Mouse (Mus musculus): Measurements from ENCODE around the gene Rbm11. TPM values are rescaled to one million over a fixed set of nuclear protein-coding genes. Genes with fewer than 3 reads are reported as not detected.
A peak's percentile ranks its signal among the peaks of the same experiment; 100 is the strongest.

Gene Rbm11
- total RNA-seq (2021) = 1 to 10 TPM; 4.4 to 6.5 TPM

- DNase-seq (ENCODE audit: low spot score in 2 of 2) = peak; percentile 80 to 83
- intact Hi-C loops (cut with DNase I) = no loop called here
Observed at GRCm38 (mm10) chr16:75592671-75593500, at the start of gene Rbm11. TSS of gene Rbm11 (plus strand) at chr16:75592844.

- intact Hi-C loops (cut with DNase I) = no loop called here
- DNase-seq (ENCODE audit: low spot score in 2 of 2) = no peak
Observed at GRCm38 (mm10) chr16:75545310-75545709, 47.3 kb upstream of the Rbm11 start.

GRCm38 (mm10) chr16:75562910-75563309 is 29.7 kb upstream of the Rbm11 start:
- intact Hi-C loops (cut with DNase I) = no loop called here
- DNase-seq (ENCODE audit: low spot score in 2 of 2) = no peak

- no peak for DNase-seq (ENCODE audit: low spot score in 2 of 2)
- intact Hi-C loops (cut with DNase I) = no loop called here
Observed at GRCm38 (mm10) chr16:75582279-75582678, 10.4 kb upstream of the Rbm11 start.

GRCm38 (mm10) chr16:75585961-75586360 is 6.7 kb upstream of the Rbm11 start, which contains the start of gene Lipi:
TSS of gene Lipi (minus strand) at chr16:75586061.
- intact Hi-C loops (cut with DNase I) = no loop called here
- no peak for DNase-seq (ENCODE audit: low spot score in 2 of 2)

- DNase-seq (ENCODE audit: low spot score in 2 of 2) = no peak
- intact Hi-C loops (cut with DNase I) = no loop called here
Observed at GRCm38 (mm10) chr16:75586466-75586865, 6.2 kb upstream of the Rbm11 start.

GRCm38 (mm10) chr16:75593501-75594183 is 998 bp downstream of the Rbm11 start:
- DNase-seq (ENCODE audit: low spot score in 2 of 2) = no peak
- intact Hi-C loops (cut with DNase I) = no loop called here

GRCm38 (mm10) chr16:75606415-75606814 is 13.8 kb downstream of the Rbm11 start:
- intact Hi-C loops (cut with DNase I) = no loop called here
- DNase-seq (ENCODE audit: low spot score in 2 of 2) = no peak

GRCm38 (mm10) chr16:75612561-75612960 is 19.9 kb downstream of the Rbm11 start:
- intact Hi-C loops (cut with DNase I) = no loop called here
- no peak for DNase-seq (ENCODE audit: low spot score in 2 of 2)

- no peak for DNase-seq (ENCODE audit: low spot score in 2 of 2)
- intact Hi-C loops (cut with DNase I) = loop anchor here (5.0 kb wide), 1 partner anchor 1280 kb away; no protein-coding TSS in a partner anchor
Observed at GRCm38 (mm10) chr16:75617651-75618349, 25.2 kb downstream of the Rbm11 start.

- no peak for DNase-seq (ENCODE audit: low spot score in 2 of 2)
- intact Hi-C loops (cut with DNase I) = no loop called here
Observed at GRCm38 (mm10) chr16:75627862-75628261, 35.2 kb downstream of the Rbm11 start.

Other genes starting within 250 kb of the Rbm11 start
- not detected for gene Lipi, start 6.8 kb upstream of the Rbm11 start, total RNA-seq (2021)
- gene Hspa13, start 174.3 kb downstream of the Rbm11 start, total RNA-seq (2021) = 10 to 100 TPM; 34.5 to 36.6 TPM

All from left cerebral cortex, postnatal 36 days (tissue).